Mouse (Mus musculus): ENCODE results near the gene 4930548H24Rik.
"Not testable (repeated sequence)": the region's sequence is repeated elsewhere in the genome, so short reads cannot be mapped to it uniquely, and the experiment has no call there.

The 4930548H24Rik gene

DNA sequence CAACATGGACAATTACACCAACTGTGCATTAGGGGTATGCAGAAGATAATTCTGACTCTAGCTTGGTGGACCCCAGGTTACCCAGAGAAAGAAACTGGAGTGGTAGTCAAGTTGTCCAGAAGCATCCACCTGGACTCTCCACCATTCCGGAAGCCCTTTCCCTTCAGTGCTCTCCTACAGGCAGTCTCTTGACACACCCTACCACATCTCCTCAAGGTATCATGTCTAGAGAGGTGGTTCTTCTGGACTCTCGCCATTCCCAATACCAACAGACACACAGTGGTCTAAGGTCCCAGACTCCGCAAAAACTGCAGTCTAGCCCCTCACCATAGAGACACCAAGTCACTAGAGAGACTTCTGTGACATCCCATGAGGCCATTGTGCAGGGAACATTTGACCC, at the start of gene 4930548H24Rik:
Gene 4930548H24Rik (plus strand): TSS at position 301 of the 400 bp plus-strand sequence.
- CTCF ChIA-PET: no interaction called here

- CTCF ChIA-PET: interaction anchor here (0.6 kb wide), 1 partner anchor 999 kb away, joined by 8 read pairs; no protein-coding TSS in a partner anchor
These were observed 34.2 kb upstream of the 4930548H24Rik start for GRCm38 (mm10) chr5:31451336-31451735.

DNA sequence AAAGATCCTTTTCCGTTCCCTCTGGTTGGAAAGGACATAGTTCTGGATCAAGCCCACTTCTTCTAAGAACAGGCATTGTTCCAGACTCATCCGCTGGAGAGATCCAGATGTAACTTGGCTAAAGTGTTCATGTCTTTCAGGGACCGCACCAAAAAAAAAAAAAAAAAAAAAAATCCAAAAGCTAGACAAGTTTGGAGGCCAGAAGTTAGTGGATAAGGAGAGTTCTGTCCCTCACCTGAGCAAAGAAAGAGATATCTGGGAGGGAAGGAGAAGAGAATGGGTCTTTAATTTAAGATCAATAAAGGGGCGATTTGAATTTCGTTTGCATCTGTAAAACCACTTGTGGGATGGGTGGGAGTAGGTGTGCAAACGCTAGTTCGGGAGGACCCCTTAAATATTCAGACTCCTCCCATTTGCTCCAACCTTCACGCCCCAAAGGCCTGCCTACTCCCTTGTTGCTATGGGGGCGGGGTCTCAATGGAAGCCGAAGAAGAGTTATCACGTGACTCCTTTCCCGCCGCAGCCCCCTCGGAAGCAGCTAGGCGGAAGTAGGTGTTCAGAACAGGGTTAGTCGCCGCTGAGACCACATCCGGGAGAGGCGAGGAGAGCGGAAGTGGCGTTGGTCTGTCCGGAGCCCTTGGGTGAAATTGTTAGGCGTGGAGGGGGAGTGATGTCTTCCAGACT, 33.5 kb upstream of the 4930548H24Rik start, which contains the start of gene Zfp512:
Gene Zfp512 (plus strand): TSS at position 554 of the 684 bp plus-strand sequence.
- CTCF ChIA-PET: interaction anchor here (0.6 to 0.7 kb wide), 2 partner anchors 137 to 265 kb away, joined by 4 to 6 read pairs; no protein-coding TSS in a partner anchor

GRCm38 (mm10) chr5:31452562-31452878, 33.0 kb upstream of the 4930548H24Rik start:
- CTCF ChIA-PET: interaction anchor here (0.7 kb wide), 1 partner anchor 138 kb away, joined by 6 read pairs; no protein-coding TSS in a partner anchor

GRCm38 (mm10) chr5:31452886-31453410, 32.6 kb upstream of the 4930548H24Rik start:
- CTCF ChIA-PET: no interaction called here

DNA sequence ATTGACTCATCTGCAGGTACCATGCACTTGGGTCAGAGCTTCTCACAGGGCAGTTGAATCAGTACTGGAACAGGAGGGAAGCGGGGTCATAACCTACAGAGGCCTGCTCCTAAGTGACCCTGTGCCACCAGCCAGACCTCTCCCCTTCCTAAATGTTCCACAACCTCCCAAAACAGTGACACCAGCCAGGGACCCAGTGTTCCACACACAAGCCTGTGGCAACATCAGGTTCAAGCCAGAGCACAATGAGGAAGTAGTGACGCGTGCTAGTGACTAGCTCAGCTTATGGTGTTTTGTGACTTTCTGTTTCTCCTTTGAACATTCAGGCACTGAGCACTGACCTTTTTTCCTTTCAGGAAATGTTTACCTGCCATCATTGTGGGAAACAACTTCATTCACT, 17.7 kb upstream of the 4930548H24Rik start:
- CTCF ChIA-PET: interaction anchor here (0.7 kb wide), 1 partner anchor 188 kb away, joined by 3 read pairs; no protein-coding TSS in a partner anchor

DNA sequence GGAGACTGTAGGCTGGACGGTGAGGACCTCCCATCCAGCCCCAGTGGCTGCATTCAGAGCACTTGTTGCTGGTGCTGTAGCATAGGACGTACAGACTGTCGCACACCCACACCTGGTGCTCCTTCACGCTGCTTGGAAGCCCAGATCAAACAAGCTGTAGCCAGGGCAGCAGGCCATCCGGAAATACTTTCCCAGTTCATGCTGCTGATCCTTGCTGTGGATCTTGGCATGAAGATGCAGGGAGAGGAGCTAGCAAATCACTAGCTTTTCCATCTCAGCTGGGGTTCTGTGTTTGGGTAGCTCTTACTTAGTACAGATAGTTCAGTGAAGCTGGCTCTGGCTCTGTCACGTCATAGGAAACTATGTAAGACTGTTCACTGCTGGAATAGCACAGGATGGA, 15.8 kb upstream of the 4930548H24Rik start:
- CTCF ChIA-PET: no interaction called here

GRCm38 (mm10) chr5:31470334-31470733, 15.2 kb upstream of the 4930548H24Rik start:
- CTCF ChIA-PET: no interaction called here

- CTCF ChIA-PET: no interaction called here
These were observed 5.0 kb upstream of the 4930548H24Rik start for GRCm38 (mm10) chr5:31480536-31480935.

DNA sequence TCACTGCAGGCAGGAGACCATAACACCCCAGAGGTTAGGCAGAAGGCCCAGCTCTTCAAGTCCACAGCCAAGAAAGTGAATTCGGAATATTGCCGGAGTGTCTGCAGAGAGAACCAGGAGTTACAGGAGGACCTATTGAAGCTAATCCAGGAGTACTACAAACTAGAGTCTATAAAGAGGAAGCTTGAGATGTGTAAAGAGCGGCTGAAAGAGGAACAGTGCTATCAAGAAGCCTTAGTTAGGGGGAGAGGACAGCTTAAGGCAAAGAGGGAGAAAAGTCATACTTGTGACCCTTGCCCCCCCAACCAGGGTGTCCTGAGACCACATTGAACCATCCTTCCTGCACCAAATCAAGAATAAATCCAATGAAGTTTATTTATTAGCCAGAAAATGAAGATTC, 2.3 kb downstream of the 4930548H24Rik start:
- CTCF ChIA-PET: no interaction called here

DNA sequence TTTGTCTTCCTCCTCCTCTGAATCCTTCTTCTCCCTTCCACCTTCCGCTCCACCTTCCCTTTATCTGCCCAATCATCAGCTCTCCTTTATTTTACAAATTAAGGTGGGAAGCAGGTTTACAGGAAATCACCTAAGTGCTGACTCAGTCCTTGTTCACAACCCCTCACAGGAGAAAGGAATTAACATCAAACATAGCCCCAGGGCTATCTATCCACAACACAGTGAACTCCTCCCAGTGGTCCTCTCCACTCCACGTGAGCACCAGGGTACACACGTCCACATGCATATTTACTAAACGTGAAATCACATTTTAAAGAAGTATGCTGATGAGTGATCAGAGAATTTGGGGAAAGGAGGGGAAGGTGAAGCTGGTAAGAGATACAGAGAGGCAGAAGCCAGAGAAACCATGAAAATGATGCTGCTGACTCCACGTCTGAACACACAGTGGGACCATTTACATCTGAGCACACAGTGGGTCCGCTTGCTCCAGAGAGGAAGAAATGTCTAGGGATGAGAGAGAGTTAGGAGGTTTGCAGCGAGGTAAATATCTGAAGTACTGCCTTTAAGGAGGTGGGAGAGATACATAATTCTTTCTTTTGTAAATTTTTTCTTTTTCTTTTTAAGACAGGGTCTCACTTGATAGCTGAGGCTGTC, 3.7 kb downstream of the 4930548H24Rik start:
- CTCF ChIA-PET: no interaction called here

GRCm38 (mm10) chr5:31492031-31492430, 6.5 kb downstream of the 4930548H24Rik start:
- CTCF ChIA-PET: no interaction called here

GRCm38 (mm10) chr5:31494513-31495297, 9.2 kb downstream of the 4930548H24Rik start, which contains the start of gene Gpn1:
Gene Gpn1 (plus strand): TSS chr5:31494741.
- CTCF ChIA-PET: interaction anchor here (0.6 kb wide), 1 partner anchor 1018 kb away, joined by 3 read pairs; no protein-coding TSS in a partner anchor

GRCm38 (mm10) chr5:31504843-31505242, 19.3 kb downstream of the 4930548H24Rik start:
- CTCF ChIA-PET: interaction anchor here (0.6 kb wide), 1 partner anchor 19 kb away, joined by 4 read pairs; no protein-coding TSS in a partner anchor

- CTCF ChIA-PET: interaction anchor here (0.5 kb wide), 1 partner anchor 1547 kb away, joined by 3 read pairs; no protein-coding TSS in a partner anchor
These were observed 26.9 kb downstream of the 4930548H24Rik start for GRCm38 (mm10) chr5:31512481-31512880.

DNA sequence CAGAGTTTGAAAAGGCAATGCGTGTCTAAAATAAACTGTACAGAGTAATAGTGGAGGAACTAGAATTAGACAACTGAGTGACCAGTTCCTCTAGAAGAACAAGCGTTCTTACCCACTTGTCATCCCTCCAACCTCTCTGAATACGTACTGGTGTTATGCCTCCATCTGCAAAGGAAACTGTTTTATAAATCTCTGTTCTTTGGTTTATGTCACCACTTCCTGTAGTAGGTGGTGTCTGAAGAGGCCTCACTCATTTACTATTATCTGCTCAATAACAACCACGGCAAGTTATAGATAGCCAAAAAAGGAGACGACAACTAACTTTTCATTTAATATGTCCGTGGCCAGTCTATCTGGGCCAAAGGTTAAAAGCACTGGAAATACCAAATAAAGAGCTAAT, 35.0 kb downstream of the 4930548H24Rik start:
- CTCF ChIA-PET: interaction anchor here (0.6 kb wide), 1 partner anchor 15 kb away, joined by 3 read pairs; no protein-coding TSS in a partner anchor

DNA sequence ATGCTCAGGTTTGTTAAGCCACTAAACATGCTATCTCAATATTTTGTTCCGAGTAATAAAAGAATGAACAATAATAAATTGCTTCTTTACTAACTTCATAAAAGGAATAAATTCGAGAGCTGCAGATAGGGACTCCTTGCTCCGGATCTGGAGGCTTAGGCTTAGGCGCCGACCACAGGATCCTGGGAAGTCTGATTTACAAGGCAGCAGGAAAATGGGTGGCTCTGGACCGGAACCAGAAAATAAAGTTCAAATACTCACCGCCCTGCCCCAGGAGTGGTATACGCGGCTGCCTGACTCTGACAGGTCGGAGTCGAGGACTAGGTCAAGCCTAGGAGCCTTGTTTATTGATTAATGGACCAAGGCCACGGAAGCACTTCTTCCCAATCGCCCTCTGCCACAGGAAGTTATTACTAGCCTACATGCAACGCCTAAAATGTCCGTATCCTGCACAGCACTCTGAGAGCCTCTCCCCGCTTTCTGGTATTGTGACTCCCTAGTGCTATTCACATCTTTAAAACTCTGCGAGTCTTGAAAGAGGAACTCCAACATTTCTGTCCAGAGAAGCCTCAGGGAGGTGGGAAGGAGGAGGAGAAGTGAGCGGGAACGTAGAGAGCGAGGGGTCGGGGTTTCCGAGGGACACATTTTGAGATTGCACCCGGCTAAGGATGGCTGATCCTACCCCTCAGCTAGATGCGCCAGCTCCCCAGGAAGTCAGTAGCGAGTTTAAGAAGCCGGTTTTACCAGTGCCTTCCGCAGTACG, 41.0 kb downstream of the 4930548H24Rik start, which contains the start of gene Slc4a1ap:
Gene Slc4a1ap (plus strand): TSS at position 642 of the 763 bp plus-strand sequence.
- CTCF ChIA-PET: no interaction called here

GRCm38 (mm10) chr5:31527117-31527680, 41.7 kb downstream of the 4930548H24Rik start:
- CTCF ChIA-PET: no interaction called here

- CTCF ChIA-PET: not testable (repeated sequence)
These were observed 42.2 kb downstream of the 4930548H24Rik start, which contains the start of gene Supt7l for GRCm38 (mm10) chr5:31527707-31528106. Gene Supt7l (minus strand): TSS chr5:31527807.

GRCm38 (mm10) chr5:31528560-31528959, 43.0 kb downstream of the 4930548H24Rik start:
- CTCF ChIA-PET: no interaction called here

Data from spleen, embryonic (tissue).